Comparison of ENCODE assay signal across 14 mouse cellular contexts in the genomic region with DNA sequence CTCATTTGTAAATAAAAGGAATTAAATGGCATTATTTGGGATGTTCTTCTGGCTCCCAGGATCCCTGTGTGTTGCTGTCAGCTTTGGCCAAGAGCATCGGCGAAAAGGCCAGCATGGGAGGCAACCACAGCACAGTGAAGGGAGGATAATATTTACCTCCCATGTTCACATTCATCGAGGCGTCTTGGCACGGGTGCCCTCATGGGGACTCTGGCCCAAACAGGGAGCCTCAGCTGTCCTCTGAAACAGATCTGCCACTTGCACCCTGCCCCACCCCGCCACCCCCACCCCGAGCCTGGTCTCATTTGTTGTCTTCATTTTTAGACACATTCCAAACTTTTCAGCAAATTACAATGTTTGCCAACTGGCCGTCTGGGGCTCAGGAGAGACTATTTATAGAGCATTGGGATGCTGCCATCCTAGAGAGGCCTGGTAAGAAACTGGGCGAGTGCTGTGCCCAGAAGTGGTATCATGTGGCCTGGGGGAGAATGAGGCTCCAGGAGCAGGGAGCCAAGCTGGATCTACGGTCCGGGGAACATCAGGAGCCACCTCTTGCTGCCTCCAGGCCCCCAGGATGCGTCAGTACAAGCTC. TPM values are rescaled to one million over a fixed set of nuclear protein-coding genes. Genes with fewer than 3 reads are reported as not detected.
DNase-seq lines count a peak whose midpoint lies in the region; ATAC-seq and TF ChIP-seq lines count a peak whose summit lies in the region.
"Had no signal": no experiment of that assay in that cellular context is flagged by ENCODE, and none has a peak within 500 bp of the region (broad histone marks: within the 10 kb centered on the region; RNA-seq: fewer than 3 reads in every experiment).

No protein-coding gene starts in this region.

- WGBS in forebrain, embryonic 10.5 days: 89% methylated on average over 12 of the region's 12 CpGs
- 68% methylated on average over 12 of the region's 12 CpGs for WGBS in forebrain, embryonic 16.5 days
- 79% methylated on average over 12 of the region's 12 CpGs for WGBS in midbrain, postnatal 0 days
- whole genome bisulfite sequencing in midbrain, embryonic 16.5 days: 76% methylated on average over 12 of the region's 12 CpGs

- peaks cover 15% of the 10 kb centered on the region; the same call in 1 of the 2 replicates for H3K4me1 ChIP-seq in forebrain, embryonic 10.5 days
- H3K4me1 ChIP-seq in forebrain, embryonic 16.5 days (replicated peaks; ENCODE audit: control insufficient read depth, insufficient read depth, low read length): no peaks in the 10 kb centered on the region; the same call in 1 of the 2 replicates
- H3K4me1 ChIP-seq in midbrain, postnatal 0 days (ENCODE audit: insufficient read depth, low read length): no peaks in the 10 kb centered on the region
- no peaks in the 10 kb centered on the region for H3K4me1 ChIP-seq in midbrain, embryonic 16.5 days (ENCODE audit: control insufficient read depth, insufficient read depth, low read length)

- H3K36me3 ChIP-seq in forebrain, embryonic 10.5 days (replicated peaks): no peaks in the 10 kb centered on the region
- H3K36me3 ChIP-seq in forebrain, embryonic 16.5 days (ENCODE audit: control insufficient read depth, insufficient read depth): no peaks in the 10 kb centered on the region
- H3K36me3 ChIP-seq in midbrain, postnatal 0 days (ENCODE audit: insufficient read depth, low read length): no peaks in the 10 kb centered on the region
- no peaks in the 10 kb centered on the region for H3K36me3 ChIP-seq in midbrain, embryonic 16.5 days (ENCODE audit: control insufficient read depth, insufficient read depth, low read length)

- H3K4me2 ChIP-seq in forebrain, embryonic 16.5 days (ENCODE audit: low read length): no peak overlapping the region
- no peak overlapping the region for H3K4me2 ChIP-seq in midbrain, postnatal 0 days (ENCODE audit: low read depth, low read length, poor library complexity, severe bottlenecking)
- H3K4me2 ChIP-seq in midbrain, embryonic 16.5 days (ENCODE audit: low read length): no peak overlapping the region
- H3K4me2 ChIP-seq: liver, embryonic 11.5 days had no signal

- no peak for ATAC-seq in forebrain, embryonic 16.5 days
- no peak for ATAC-seq in midbrain, postnatal 0 days (ENCODE audit: low FRiP score)
- ATAC-seq in midbrain, embryonic 16.5 days: no peak
- ATAC-seq: CD4-positive, CD25-positive, alpha-beta regulatory T cell, adult 4 months had no signal

- no peak overlapping the region for H3K4me3 ChIP-seq in forebrain, embryonic 10.5 days
- no peak overlapping the region for H3K4me3 ChIP-seq in forebrain, embryonic 16.5 days (replicated peaks; ENCODE audit: low read length)
- H3K4me3 ChIP-seq in midbrain, postnatal 0 days (ENCODE audit: low read depth, low read length): no peak overlapping the region
- no peak overlapping the region for H3K4me3 ChIP-seq in midbrain, embryonic 16.5 days (ENCODE audit: low read depth, low read length)

- peak overlapping the region; percentile 35; the same call in 1 of the 2 replicates for H3K27ac ChIP-seq in forebrain, embryonic 10.5 days
- H3K27ac ChIP-seq in forebrain, embryonic 16.5 days (ENCODE audit: low read length): no peak overlapping the region
- no peak overlapping the region for H3K27ac ChIP-seq in midbrain, postnatal 0 days (ENCODE audit: low read depth, low read length)
- no peak overlapping the region for H3K27ac ChIP-seq in midbrain, embryonic 16.5 days (ENCODE audit: low read length)

- no peaks in the 10 kb centered on the region for H3K9me3 ChIP-seq in forebrain, embryonic 10.5 days
- no peaks in the 10 kb centered on the region for H3K9me3 ChIP-seq in forebrain, embryonic 16.5 days (ENCODE audit: control insufficient read depth, low read length)
- H3K9me3 ChIP-seq in midbrain, postnatal 0 days (ENCODE audit: low read length): no peaks in the 10 kb centered on the region
- no peaks in the 10 kb centered on the region for H3K9me3 ChIP-seq in midbrain, embryonic 16.5 days (replicated peaks; ENCODE audit: control insufficient read depth, low read length, poor library complexity, severe bottlenecking)

- DNase-seq in forebrain, embryonic 10.5 days (ENCODE audit: extremely low spot score, low spot score): no peak
- peak; percentile 34 for DNase-seq in midbrain, postnatal 0 days (ENCODE audit: low spot score)
- peak; percentile 52 to 59 for DNase-seq in heart, adult 9 months (ENCODE audit: low spot score in 2 of 2)
- DNase-seq in telencephalon, adult 2 months (ENCODE audit: low read depth, low spot score): peak; percentile 22
- no peak for DNase-seq in urinary bladder, postnatal 10 days (ENCODE audit: low spot score)
- no peak for DNase-seq in MN1 (ENCODE audit: low spot score)
- DNase-seq: kidney, adult 9 months; layer of hippocampus, postnatal 36 days; right cerebral cortex, postnatal 25 days had no signal

- no peak overlapping the region for H3K9ac ChIP-seq in forebrain, embryonic 16.5 days (replicated peaks; ENCODE audit: low read depth, low read length)
- no peak overlapping the region for H3K9ac ChIP-seq in midbrain, postnatal 0 days (replicated peaks; ENCODE audit: low read length, poor library complexity, severe bottlenecking)
- no peak overlapping the region for H3K9ac ChIP-seq in midbrain, embryonic 16.5 days (ENCODE audit: low read depth, low read length)

- peaks cover 35% of the 10 kb centered on the region for H3K27me3 ChIP-seq in forebrain, embryonic 10.5 days (ENCODE audit: poor library complexity, severe bottlenecking)
- 0 out of 2 replicates have a peak, but pooled peaks cover 2% of the 10 kb centered on the region for H3K27me3 ChIP-seq in forebrain, embryonic 16.5 days (replicated peaks; ENCODE audit: control insufficient read depth, insufficient read depth, low read length)
- H3K27me3 ChIP-seq in midbrain, postnatal 0 days (ENCODE audit: insufficient read depth, low read length): peaks cover 17% of the 10 kb centered on the region
- peaks cover 10% of the 10 kb centered on the region for H3K27me3 ChIP-seq in midbrain, embryonic 16.5 days (ENCODE audit: control insufficient read depth, insufficient read depth, low read depth, low read length)

- no peak for TF ChIP-seq CTCF in midbrain, postnatal 0 days (IDR thresholded peaks at IDR 0.05)

RNA-seq across cellular contexts. Expression of gene Meox1, which starts 27.3 kb away (rescaled TPM):
- polyA plus RNA-seq in forebrain, embryonic 10.5 days (2016; fragmentation: Nextera tagmentation; extraction: Ambion mirVana): 0.86 and 0.97 TPM in 2 replicates
- polyA plus RNA-seq in forebrain, embryonic 16.5 days (2015; fragmentation: Nextera tagmentation; extraction: Ambion mirVana): 0.79 and 0.84 TPM in 2 replicates
- total RNA-seq in midbrain, postnatal 0 days (2014; rRNA removed): 0.66 and 1.0 TPM in 2 replicates
- polyA plus RNA-seq in midbrain, postnatal 0 days (2015; fragmentation: Nextera tagmentation; extraction: Ambion mirVana): 0.83 and 1.2 TPM in 2 replicates
- 0.80 and 0.89 TPM in 2 replicates for polyA plus RNA-seq in midbrain, embryonic 16.5 days (2015; fragmentation: Nextera tagmentation; extraction: Ambion mirVana)
- polyA plus RNA-seq: CD4-positive, CD25-positive, alpha-beta regulatory T cell, adult 4 months had no signal

RNA-seq across cellular contexts. Expression of gene Sost, which starts 45.4 kb away (rescaled TPM):
- polyA plus RNA-seq in forebrain, embryonic 10.5 days (2016; fragmentation: Nextera tagmentation; extraction: Ambion mirVana): not detected in 2 replicates
- polyA plus RNA-seq in forebrain, embryonic 16.5 days (2015; fragmentation: Nextera tagmentation; extraction: Ambion mirVana): 0.11 TPM in 1 of 2 replicates, not detected in the other
- total RNA-seq in midbrain, postnatal 0 days (2014; rRNA removed): 0.11 TPM in 1 of 2 replicates, not detected in the other
- 0.12 TPM in 1 of 2 replicates, not detected in the other for polyA plus RNA-seq in midbrain, postnatal 0 days (2015; fragmentation: Nextera tagmentation; extraction: Ambion mirVana)
- polyA plus RNA-seq in midbrain, embryonic 16.5 days (2015; fragmentation: Nextera tagmentation; extraction: Ambion mirVana): 0.10 TPM in 1 of 2 replicates, not detected in the other
- total RNA-seq: layer of hippocampus, postnatal 36 days had no signal
- polyA plus RNA-seq: CD4-positive, CD25-positive, alpha-beta regulatory T cell, adult 4 months; liver, embryonic 11.5 days; neural tube, embryonic 11.5 days had no signal

Comparison
In these comparisons a context has a peak if more than half of its experiments do, and no peak if none do; other contexts are left out.
1. DNase-seq: peak in midbrain, postnatal 0 days (single experiment), heart, adult 9 months (2 of 2) and telencephalon, adult 2 months (single experiment); none in forebrain, embryonic 10.5 days (single experiment), urinary bladder, postnatal 10 days (single experiment) and MN1 (single experiment).